In genomic region chr12:32828137-32828760, GRCm38 (mm10) we compare ENCODE assay signal across 15 mouse cellular contexts. TPM values are rescaled to one million over a fixed set of nuclear protein-coding genes. Genes with fewer than 3 reads are reported as not detected.
DNase-seq lines count a peak whose midpoint lies in the region; ATAC-seq and TF ChIP-seq lines count a peak whose summit lies in the region.
"Had no signal": no experiment of that assay in that cellular context is flagged by ENCODE, and none has a peak within 500 bp of the region (broad histone marks: within the 10 kb centered on the region; RNA-seq: fewer than 3 reads in every experiment).

No protein-coding gene starts in this region.

- H3K27me3 ChIP-seq in kidney, adult 2 months (replicated peaks; ENCODE audit: control insufficient read depth, insufficient read depth, low read length) = no peaks in the 10 kb centered on the region
- no peaks in the 10 kb centered on the region for H3K27me3 ChIP-seq in kidney, embryonic 16.5 days (ENCODE audit: insufficient read depth, low read length)
- H3K27me3 ChIP-seq: hindbrain, embryonic 13.5 days; limb, embryonic 12.5 days; lung, embryonic 15.5 days had no signal

- H3K4me2 ChIP-seq in kidney, embryonic 16.5 days (replicated peaks; ENCODE audit: low read depth, low read length) = no peak overlapping the region
- H3K4me2 ChIP-seq: hindbrain, embryonic 13.5 days; limb, embryonic 12.5 days; lung, embryonic 15.5 days had no signal

- no peak overlapping the region for H3K4me3 ChIP-seq in kidney, adult 2 months (ENCODE audit: insufficient read depth, low read depth, low read length)
- no peak overlapping the region for H3K4me3 ChIP-seq in kidney, embryonic 16.5 days (ENCODE audit: low read length)
- H3K4me3 ChIP-seq in cortical plate, adult 2 months (ENCODE audit: insufficient read depth, low read length) = 0 out of 2 replicates have a peak overlapping the region, but pooled peaks have one; percentile 4
- H3K4me3 ChIP-seq: embryonic facial prominence, embryonic 10.5 days; hindbrain, embryonic 13.5 days; limb, embryonic 12.5 days; lung, embryonic 15.5 days had no signal

- DNase-seq in kidney, adult 2 months = peak; percentile 16
- DNase-seq in right cerebral cortex, postnatal 25 days = peak; percentile 11
- no peak for DNase-seq in right cerebral cortex, postnatal 14 days
- DNase-seq in left cerebral cortex, adult 8-10 months (ENCODE audit: low spot score in 2 of 2) = no peak
- no peak for DNase-seq in embryo, embryonic 9.5 days (ENCODE audit: extremely low spot score)
- DNase-seq: adrenal gland, postnatal 25 days; cerebellum, adult 11-12 months; gastrocnemius, postnatal 36 days; kidney, adult 8-10 months had no signal

- peaks cover 19% of the 10 kb centered on the region; the same call in 1 of the 2 replicates for H3K4me1 ChIP-seq in kidney, adult 2 months (ENCODE audit: control insufficient read depth, insufficient read depth, low read length)
- no peaks in the 10 kb centered on the region for H3K4me1 ChIP-seq in kidney, embryonic 16.5 days (ENCODE audit: insufficient read depth, low read length)
- H3K4me1 ChIP-seq in cortical plate, adult 2 months (ENCODE audit: control insufficient read depth, insufficient read depth, low read length) = peaks cover 2% of the 10 kb centered on the region; the same call in 1 of the 2 replicates
- H3K4me1 ChIP-seq: limb, embryonic 12.5 days; lung, embryonic 15.5 days had no signal

- WGBS in kidney, adult 2 months = 38% methylated on average over 8 of the region's 8 CpGs
- 64% methylated on average over 8 of the region's 8 CpGs for WGBS in kidney, embryonic 16.5 days

- H3K9me3 ChIP-seq in kidney, embryonic 16.5 days (ENCODE audit: low read length) = no peaks in the 10 kb centered on the region
- H3K9me3 ChIP-seq: embryonic facial prominence, embryonic 10.5 days; hindbrain, embryonic 13.5 days; limb, embryonic 12.5 days; lung, embryonic 15.5 days had no signal

- no peak for TF ChIP-seq CTCF in kidney, adult 2 months (conservative IDR thresholded peaks at IDR 0.05; ENCODE audit: insufficient read depth, insufficient read length, low read depth, low read length)
- no peak for TF ChIP-seq CTCF in cortical plate, adult 2 months (IDR thresholded peaks at IDR 0.05; ENCODE audit: extremely low read depth, insufficient read depth, low read length)

- H3K27ac ChIP-seq in kidney, adult 2 months (ENCODE audit: insufficient read depth, low read depth, low read length) = peak overlapping the region; percentile 45; the same call in 1 of the 2 replicates
- H3K27ac ChIP-seq in kidney, embryonic 16.5 days (ENCODE audit: low read length) = no peak overlapping the region
- H3K27ac ChIP-seq in cortical plate, adult 2 months (ENCODE audit: insufficient read depth, low read length) = no peak overlapping the region
- H3K27ac ChIP-seq: embryonic facial prominence, embryonic 10.5 days; hindbrain, embryonic 13.5 days; limb, embryonic 12.5 days; lung, embryonic 15.5 days had no signal

- TF ChIP-seq POLR2A in kidney, adult 2 months (IDR thresholded peaks at IDR 0.05; ENCODE audit: low read depth, low read length) = no peak
- TF ChIP-seq POLR2A in cortical plate, adult 2 months (IDR thresholded peaks at IDR 0.05; ENCODE audit: extremely low read depth, insufficient read depth, low read length) = no peak

- no peak overlapping the region for H3K9ac ChIP-seq in kidney, embryonic 16.5 days (replicated peaks; ENCODE audit: low read length)
- H3K9ac ChIP-seq: hindbrain, embryonic 13.5 days; limb, embryonic 12.5 days; lung, embryonic 15.5 days had no signal

- ATAC-seq in kidney, embryonic 16.5 days (ENCODE audit: low FRiP score, low TSS enrichment) = no peak

- peaks cover 1% of the 10 kb centered on the region; the same call in 1 of the 2 replicates for H3K36me3 ChIP-seq in kidney, adult 2 months (ENCODE audit: control insufficient read depth, insufficient read depth, low read length)
- H3K36me3 ChIP-seq in kidney, embryonic 16.5 days (ENCODE audit: insufficient read depth, low read length) = peaks cover 23% of the 10 kb centered on the region; the same call in 1 of the 2 replicates

RNA-seq across cellular contexts. Expression of gene Nampt, which starts 8.9 kb away (rescaled TPM):
- polyA plus RNA-seq in kidney, adult 2 months (2012; rRNA removed) = 29.3 and 37.6 TPM in 2 replicates
- 27.4 and 28.6 TPM in 2 replicates for polyA plus RNA-seq in kidney, embryonic 16.5 days (2015; fragmentation: Nextera tagmentation; extraction: Ambion mirVana)
- polyA plus RNA-seq in cortical plate, adult 2 months (2012; rRNA removed) = 26.4 and 29.0 TPM in 2 replicates
- total RNA-seq in left cerebral cortex, adult 8-10 months (2022) = 10 to 100 TPM; 31.2 to 35.2 (median 34.0) TPM

Comparison
In these comparisons a context has a peak if more than half of its experiments do, and no peak if none do; other contexts are left out.
1. DNase-seq: peak in kidney, adult 2 months (single experiment) and right cerebral cortex, postnatal 25 days (single experiment); none in right cerebral cortex, postnatal 14 days (single experiment), left cerebral cortex, adult 8-10 months (0 of 2) and embryo, embryonic 9.5 days (single experiment).